Mouse (Mus musculus): ENCODE data around the gene Asl.

GRCm38 (mm10) chr5:129977768-129978167 lies 51.3 kb downstream of the Asl start:
- TF ChIP-seq ZC3H11A (IDR thresholded peaks at IDR 0.05; ENCODE audit: low read depth, low read length) (no peak), CTCF (IDR thresholded peaks at IDR 0.05 in 2 of 3, conservative IDR thresholded peaks at IDR 0.05 in 1 of 3; ENCODE audit: control insufficient read depth in 1 of 3, insufficient read depth in 1 of 3, low read depth in 2 of 3, low read length in 3 of 3, poor library complexity in 1 of 3, severe bottlenecking in 1 of 3) (no peak), USF1 (IDR thresholded peaks at IDR 0.05; ENCODE audit: low read depth, low read length) (no peak), MYC (IDR thresholded peaks at IDR 0.05; ENCODE audit: low read depth, low read length) (no peak), EP300 (IDR thresholded peaks at IDR 0.05; ENCODE audit: low read depth in 1 of 2, low read length in 2 of 2) (no peak), POLR2A (IDR thresholded peaks at IDR 0.05; ENCODE audit: control insufficient read depth in 1 of 2, insufficient read depth in 1 of 2, low read depth in 1 of 2, low read length in 2 of 2, poor library complexity in 1 of 2) (no peak), TCF12 (IDR thresholded peaks at IDR 0.05; ENCODE audit: low read depth, low read length) (no peak), GATA1 (IDR thresholded peaks at IDR 0.05; ENCODE audit: low read depth, low read length) (no peak), MEF2A (IDR thresholded peaks at IDR 0.05; ENCODE audit: extremely low read depth, insufficient replicate concordance, low read depth, low read length, poor library complexity, severe bottlenecking) (no peak)
